Mouse (Mus musculus) CH12.LX (cell line): ENCODE measurements at regions not wholly inside any gene's neighbourhood (a gene's known extent, or its start where the extent isn't known, plus 50 kb on each side); places are given as distances from the start of the nearest gene placed in this dataset.
"Not testable (repeated sequence)": the region's sequence is repeated elsewhere in the genome, so short reads cannot be mapped to it uniquely, and the experiment has no call there.

Source experiments
- DNase-seq: peaks from one replicate; pipeline ENCODE4 v3.0.0-alpha.2; 2013; ENCODE audit errors: extremely low read depth
- H3K27ac ChIP-seq: 2 replicates; pipeline ENCODE4 v1.5.1; 2012; ENCODE audit warnings: low read depth, mild to moderate bottlenecking, control low read depth, moderate library complexity; ENCODE audit not compliant: insufficient read depth
- H3K27me3 ChIP-seq: replicated peaks from 2 replicates; pipeline ENCODE3; 2012; ENCODE audit warnings: inconsistent platforms
- H3K36me3 ChIP-seq, 2 experiments: replicated peaks in 1 of 2; 2 replicates each; pipeline versions ENCODE3 to v1.6.1; 2012; ENCODE audit warnings: inconsistent platforms in 1 of 2, low read length in 1 of 2, mild to moderate bottlenecking in 1 of 2, mixed read lengths in 1 of 2, moderate library complexity in 1 of 2; ENCODE audit not compliant: control insufficient read depth in 1 of 2, insufficient read depth in 1 of 2
- H3K4me1 ChIP-seq, 2 experiments: 2 replicates each; pipeline ENCODE4 v1.6.1; 2012; ENCODE audit warnings: inconsistent platforms in 1 of 2, moderate library complexity in 1 of 2; ENCODE audit not compliant: insufficient read depth in 2 of 2, control insufficient read depth in 1 of 2
- H3K4me2 ChIP-seq: 2 replicates; pipeline ENCODE4 v1.6.1; 2012; ENCODE audit warnings: low read depth, mild to moderate bottlenecking, control low read depth; ENCODE audit not compliant: poor library complexity, insufficient read depth, severe bottlenecking
- H3K4me3 ChIP-seq, 3 experiments: fragments of 150-350 bp in 1 of 3; sonication (generic) in 1 of 3; replicated peaks in 1 of 3; 2 replicates each; pipeline versions ENCODE3 to v1.5.1; 2011 to 2012; ENCODE audit warnings: low read depth in 2 of 3, low read length in 2 of 3, mild to moderate bottlenecking in 2 of 3, moderate library complexity in 2 of 3, control low read depth in 1 of 3, improper control_type of control experiment in 1 of 3, inconsistent platforms in 1 of 3, mixed read lengths in 1 of 3; ENCODE audit not compliant: poor library complexity in 1 of 3
- H3K79me2 ChIP-seq: replicated peaks from 2 replicates; pipeline ENCODE4 v1.6.1; 2012; ENCODE audit warnings: mild to moderate bottlenecking, moderate library complexity; ENCODE audit not compliant: control insufficient read depth, poor library complexity, insufficient read depth, severe bottlenecking; ENCODE audit errors: extremely low read depth
- H3K9ac ChIP-seq: 2 replicates; pipeline ENCODE4 v1.6.1; 2012; ENCODE audit warnings: low read depth, mild to moderate bottlenecking, control low read depth, moderate library complexity; ENCODE audit not compliant: insufficient read depth
- H3K9me3 ChIP-seq: replicated peaks from 2 replicates; pipeline ENCODE3; 2012; ENCODE audit warnings: low read length, inconsistent platforms, mixed read lengths
- CHD1 ChIP-seq: IDR thresholded peaks from 2 replicates; pipeline ENCODE4 v1.6.1; 2012; ENCODE audit warnings: low read depth, low read length, improper control_type of control experiment, inconsistent platforms
- CTCF ChIP-seq, 2 experiments: IDR thresholded peaks in 1 of 2; conservative IDR thresholded peaks in 1 of 2; 2 replicates each; pipeline ENCODE4 v1.5.1; 2011 to 2012; ENCODE audit warnings: low read depth in 2 of 2, low read length in 2 of 2, improper control_type of control experiment in 1 of 2, inconsistent platforms in 1 of 2, mild to moderate bottlenecking in 1 of 2, moderate library complexity in 1 of 2
- E2F4 ChIP-seq: IDR thresholded peaks from 2 replicates; pipeline ENCODE4 v1.6.1; 2011; ENCODE audit warnings: low read depth, low read length, improper control_type of control experiment; ENCODE audit not compliant: insufficient replicate concordance
- EP300 ChIP-seq: IDR thresholded peaks from 2 replicates; pipeline ENCODE4 v1.6.1; 2011; ENCODE audit warnings: low read length, improper control_type of control experiment
- ETS1 ChIP-seq: conservative IDR thresholded peaks from 2 replicates; pipeline ENCODE4 v1.6.1; 2012; ENCODE audit warnings: low read depth, mild to moderate bottlenecking, inconsistent platforms, low read length, improper control_type of control experiment, moderate library complexity
- GABPA ChIP-seq: IDR thresholded peaks from 2 replicates; pipeline ENCODE4 v1.6.1; 2012; ENCODE audit warnings: low read depth, low read length, improper control_type of control experiment, inconsistent platforms; ENCODE audit not compliant: insufficient replicate concordance
- HCFC1 ChIP-seq: IDR thresholded peaks from 2 replicates; pipeline ENCODE4 v1.6.1; 2012; ENCODE audit warnings: low read depth, mild to moderate bottlenecking, inconsistent platforms, low read length, improper control_type of control experiment
- IRF4 ChIP-seq: IDR thresholded peaks from 2 replicates; pipeline ENCODE4 v1.6.1; 2014; ENCODE audit warnings: low read depth, mild to moderate bottlenecking, inconsistent platforms, low read length, improper control_type of control experiment
- JUN ChIP-seq: IDR thresholded peaks from 2 replicates; pipeline ENCODE4 v1.6.1; 2011; ENCODE audit warnings: low read depth, mild to moderate bottlenecking, low read length, improper control_type of control experiment, moderate library complexity; ENCODE audit not compliant: insufficient read depth
- MAX ChIP-seq: IDR thresholded peaks from 2 replicates; pipeline ENCODE4 v1.6.1; 2011; ENCODE audit warnings: low read length, improper control_type of control experiment
- MXI1 ChIP-seq: IDR thresholded peaks from 2 replicates; pipeline ENCODE4 v1.6.1; 2011; ENCODE audit warnings: mild to moderate bottlenecking, low read depth, low read length, improper control_type of control experiment
- NELFE ChIP-seq: IDR thresholded peaks from 2 replicates; pipeline ENCODE4 v1.6.1; 2011; ENCODE audit warnings: low read depth, low read length, improper control_type of control experiment
- PAX5 ChIP-seq: IDR thresholded peaks from 2 replicates; pipeline ENCODE4 v1.6.1; 2012; ENCODE audit warnings: low read length, inconsistent platforms, mixed read lengths
- SIN3A ChIP-seq: IDR thresholded peaks from 2 replicates; pipeline ENCODE4 v1.6.1; 2012; ENCODE audit warnings: low read length, improper control_type of control experiment, inconsistent platforms
- SMC3 ChIP-seq: IDR thresholded peaks from 2 replicates; pipeline ENCODE4 v1.6.1; 2011; ENCODE audit warnings: low read depth, low read length, improper control_type of control experiment
- TBP ChIP-seq: conservative IDR thresholded peaks from 2 replicates; pipeline ENCODE4 v1.6.1; 2011; ENCODE audit warnings: low read depth, low read length, improper control_type of control experiment
- USF1 ChIP-seq: IDR thresholded peaks from 2 replicates; pipeline ENCODE4 v1.6.1; 2014; ENCODE audit warnings: low read depth, mild to moderate bottlenecking, inconsistent platforms, low read length, improper control_type of control experiment
- ZC3H11A ChIP-seq: IDR thresholded peaks from 2 replicates; pipeline ENCODE4 v1.6.1; 2012; ENCODE audit warnings: low read depth, mild to moderate bottlenecking, inconsistent platforms, low read length, improper control_type of control experiment
- ZKSCAN1 ChIP-seq: IDR thresholded peaks from 2 replicates; pipeline ENCODE4 v1.6.1; 2012; ENCODE audit warnings: low read depth, inconsistent platforms, low read length, improper control_type of control experiment, borderline replicate concordance
- ZMIZ1 ChIP-seq: IDR thresholded peaks from 2 replicates; pipeline ENCODE4 v1.6.1; 2012; ENCODE audit warnings: low read depth, mild to moderate bottlenecking, inconsistent platforms, low read length, improper control_type of control experiment
- dilution Hi-C: fragments of 300-500 bp; cut with MboI; formaldehyde crosslinking; loops from 2 replicates; pipeline ENCODE4 v1.14.3; 2020; ENCODE audit warnings: low sequenced_read_pairs; ENCODE audit not compliant: extremely low pct_unique_long_range_greater_than_20kb, extremely low pct_ligation_motif_present
- in situ Hi-C: fragments of 300-500 bp; cut with MboI; formaldehyde crosslinking; loops from 3 replicates; pipeline ENCODE4 v1.14.3; 2019; ENCODE audit warnings: low sequenced_read_pairs, low pct_ligation_motif_present, low pct_unique_long_range_greater_than_20kb, mixed read lengths

- TF ChIP-seq MAX = no peak
- TF ChIP-seq TBP = no peak
- TF ChIP-seq HCFC1 = no peak
- TF ChIP-seq USF1 = no peak
- no peak for TF ChIP-seq EP300
- Histone ChIP-seq H3K36me3 (no peaks in the 10 kb centered on the region), H3K4me1 (no peaks in the 10 kb centered on the region), H3K4me3 (no peak overlapping the region), H3K9me3 (no peaks in the 10 kb centered on the region), H3K4me2 (no peak overlapping the region), H3K27ac (no peak overlapping the region), H3K79me2 (no peaks in the 10 kb centered on the region), H3K27me3 (no peaks in the 10 kb centered on the region), H3K9ac (no peak overlapping the region)
- no peak for DNase-seq
- in situ Hi-C loops = no loop called here
- dilution Hi-C loops = no loop called here
These were observed 443.7 kb downstream of the Adam6a start for GRCm38 (mm10) chr12:113987233-113987990.

DNA sequence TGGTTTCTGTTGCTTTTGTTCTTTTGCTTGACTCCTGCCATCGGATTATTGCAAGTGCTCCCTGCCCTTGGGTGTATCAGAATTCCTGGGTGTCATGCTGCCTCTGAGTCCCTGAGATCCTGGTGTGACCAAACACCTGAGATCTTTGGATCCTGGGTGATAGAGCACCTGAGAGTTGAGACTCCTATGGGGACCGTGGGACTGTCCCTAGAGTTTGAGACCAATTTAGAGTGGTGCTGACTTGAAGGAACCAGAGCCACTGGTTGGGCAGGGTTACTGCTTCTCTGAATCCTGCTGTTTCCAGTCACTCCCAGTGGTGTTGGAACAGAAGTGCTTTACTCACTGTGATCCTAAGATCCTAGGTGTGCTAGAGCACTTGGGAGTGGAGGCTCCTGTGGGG is 448.7 kb downstream of the Adam6a start:
- Histone ChIP-seq H3K4me2 (no peak overlapping the region), H3K27ac (no peak overlapping the region), H3K9ac (no peak overlapping the region), H3K27me3 (no peaks in the 10 kb centered on the region), H3K36me3 (no peaks in the 10 kb centered on the region), H3K9me3 (no peaks in the 10 kb centered on the region), H3K4me1 (no peaks in the 10 kb centered on the region), H3K79me2 (no peaks in the 10 kb centered on the region), H3K4me3 (no peak overlapping the region)
- TF ChIP-seq SMC3 (no peak), EP300 (no peak), NELFE (no peak), ZC3H11A (no peak), ETS1 (no peak), ZMIZ1 (no peak), ZKSCAN1 (no peak), CHD1 (no peak), JUN (no peak), MXI1 (no peak), GABPA (no peak), IRF4 (no peak), E2F4 (no peak), CTCF (conservative IDR thresholded peaks at IDR 0.05 in 1 of 2, IDR thresholded peaks at IDR 0.05 in 1 of 2; ENCODE audit: low read depth in 2 of 2, low read length in 2 of 2) (no peak), SIN3A (no peak), PAX5 (no peak), MAX (no peak)
- in situ Hi-C loops = no loop called here
- DNase-seq = no peak
- dilution Hi-C loops = no loop called here

DNA sequence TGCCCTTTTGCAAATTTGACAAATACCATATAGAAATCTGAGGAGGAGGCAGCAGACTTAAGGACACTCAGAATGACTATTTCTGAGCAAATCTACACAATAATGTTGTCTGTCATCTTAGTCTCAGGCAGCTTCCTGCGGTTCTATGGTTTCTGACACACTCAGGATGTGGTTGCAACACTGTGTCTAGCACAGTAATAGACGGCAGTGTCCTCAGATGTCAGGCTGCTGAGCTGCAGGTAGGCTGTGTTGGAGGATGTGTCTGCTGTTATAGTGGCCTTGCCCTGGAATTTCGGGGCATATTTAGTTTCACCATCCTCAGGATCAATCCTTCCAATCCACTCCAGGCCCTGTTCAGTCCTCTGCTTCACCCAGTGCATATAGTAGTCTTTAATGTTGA is 450.6 kb downstream of the Adam6a start:
- H3K9ac ChIP-seq, H3K27ac ChIP-seq, H3K4me3 ChIP-seq, H3K9me3 ChIP-seq, H3K36me3 ChIP-seq, H3K4me1 ChIP-seq, in situ Hi-C loops, H3K4me2 ChIP-seq, H3K27me3 ChIP-seq, H3K79me2 ChIP-seq, DNase-seq, dilution Hi-C loops: not testable (repeated sequence)

DNA sequence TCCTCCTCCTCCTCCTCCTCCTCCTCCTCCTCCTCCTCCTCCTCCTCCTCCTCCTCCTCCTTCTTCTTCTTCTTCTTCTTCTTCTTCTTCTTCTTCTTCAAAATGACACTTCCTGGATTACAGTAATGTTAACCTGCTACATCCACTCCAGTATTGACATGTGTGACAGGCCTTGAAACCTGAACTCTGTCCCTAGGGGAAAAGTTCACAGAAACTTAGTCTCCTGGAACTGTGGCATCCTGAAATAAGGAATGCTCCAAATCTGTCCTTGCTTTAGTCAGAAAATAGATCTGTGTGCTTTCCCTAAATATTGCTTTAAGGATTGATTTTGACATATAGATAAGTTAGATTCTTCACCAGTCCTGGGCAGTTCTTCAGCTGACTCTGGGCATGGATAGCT is 464.8 kb downstream of the Adam6a start:
- H3K4me2 ChIP-seq, DNase-seq, H3K79me2 ChIP-seq, H3K36me3 ChIP-seq, H3K27ac ChIP-seq, H3K9ac ChIP-seq, dilution Hi-C loops, H3K9me3 ChIP-seq, H3K4me1 ChIP-seq, in situ Hi-C loops, H3K27me3 ChIP-seq, H3K4me3 ChIP-seq: not testable (repeated sequence)
